Mouse (Mus musculus): ENCODE results near the gene Srpk2.

DNA sequence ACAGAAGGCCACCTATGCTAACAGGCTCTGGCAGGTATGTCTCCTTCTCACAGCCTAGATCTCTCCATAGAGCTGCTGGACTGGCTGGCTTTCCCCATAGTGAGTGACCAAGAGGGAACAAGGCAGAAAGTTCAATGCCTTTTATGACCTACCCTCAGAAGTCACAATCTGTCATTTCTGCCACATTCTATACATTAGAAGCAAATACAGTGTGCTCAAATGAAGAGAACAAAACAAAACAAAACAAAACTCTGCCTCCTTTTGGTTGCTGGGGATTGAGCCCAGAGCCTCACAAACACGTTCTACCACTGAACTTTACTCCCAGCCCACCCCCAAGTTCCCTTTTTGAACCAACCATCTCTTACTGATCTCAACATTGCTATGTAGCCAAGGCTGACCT, at the start of gene Srpk2:
- TF ChIP-seq CTCF (IDR thresholded peaks at IDR 0.05; ENCODE audit: control insufficient read depth, insufficient read depth, insufficient read length) = no peak
- TF ChIP-seq CEBPB (IDR thresholded peaks at IDR 0.05; ENCODE audit: low read depth) = no peak
- TF ChIP-seq MAX (IDR thresholded peaks at IDR 0.05) = no peak
- TF ChIP-seq USF1 (IDR thresholded peaks at IDR 0.05; ENCODE audit: low read depth) = no peak
